Mouse (Mus musculus): ENCODE data around the gene 4932438A13Rik. TPM values are rescaled to one million over a fixed set of nuclear protein-coding genes. Genes with fewer than 3 reads are reported as not detected.

The 4932438A13Rik gene
- polyA plus RNA-seq, 1 experiment from 2014 or later = 92.5 TPM

GRCm38 (mm10) chr3:36834832-36835231 is 28.1 kb upstream of the 4932438A13Rik start:
- ATAC-seq = no peak
- H3K4me3 ChIP-seq (replicated peaks; ENCODE audit: low read length) = no peak overlapping the region
- WGBS = 93% methylated on average over 2 of the region's 2 CpGs

DNA sequence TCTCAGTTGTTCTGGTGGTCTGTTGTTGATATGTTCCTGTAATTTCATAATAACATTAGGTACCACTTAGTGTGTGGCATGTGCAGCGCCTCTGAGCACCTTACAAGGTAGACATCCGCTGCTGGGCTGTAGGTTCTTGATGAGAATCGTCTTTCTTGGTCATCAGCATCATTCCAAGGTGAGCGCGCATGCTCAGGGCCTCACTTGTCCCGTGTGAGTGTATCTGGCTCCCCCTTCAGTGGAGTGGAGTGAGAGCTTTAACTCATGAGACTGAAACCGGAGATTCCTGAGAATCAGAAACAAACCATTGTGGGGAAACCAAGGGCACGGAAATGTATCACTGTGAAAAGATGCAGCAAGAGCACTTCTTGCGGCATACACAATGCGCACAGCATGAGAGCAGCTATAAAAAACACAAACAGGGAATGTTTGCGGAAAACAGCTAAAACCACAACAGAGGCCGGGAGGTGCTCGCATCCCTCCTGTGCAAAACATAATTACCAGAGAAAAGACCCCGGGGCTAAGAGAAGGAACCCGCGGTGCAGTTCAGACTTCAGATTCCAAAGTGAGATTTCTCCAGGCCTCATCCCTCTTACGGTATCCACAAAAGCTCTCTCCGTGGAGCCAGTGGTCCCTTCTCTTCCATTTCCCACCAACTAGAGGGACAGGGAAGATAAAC is 27.2 kb upstream of the 4932438A13Rik start:
- H3K9me3 ChIP-seq (ENCODE audit: control insufficient read depth, low read length) = no peaks in the 10 kb centered on the region
- H3K4me1 ChIP-seq (replicated peaks; ENCODE audit: control insufficient read depth, insufficient read depth, low read length) = no peaks in the 10 kb centered on the region
- no peak overlapping the region for H3K27ac ChIP-seq (ENCODE audit: low read length)
- H3K4me2 ChIP-seq (ENCODE audit: low read length) = peak overlapping the region; percentile 39
- peak; percentile 77 for ATAC-seq
- no peaks in the 10 kb centered on the region for H3K36me3 ChIP-seq (ENCODE audit: control insufficient read depth, insufficient read depth)
- 0 out of 2 replicates have a peak overlapping the region, but pooled peaks have one; percentile 0 for H3K4me3 ChIP-seq (replicated peaks; ENCODE audit: low read length)
- H3K27me3 ChIP-seq (replicated peaks; ENCODE audit: control insufficient read depth, insufficient read depth, low read length) = no peaks in the 10 kb centered on the region
- WGBS = 17% methylated on average over 18 of the region's 18 CpGs
- no peak overlapping the region for H3K9ac ChIP-seq (replicated peaks; ENCODE audit: low read depth, low read length)

More at GRCm38 (mm10) chr3:36834832-36835231, 28.1 kb upstream of the 4932438A13Rik start:
- Histone ChIP-seq H3K9ac (replicated peaks; ENCODE audit: low read depth, low read length) (no peak overlapping the region), H3K4me2 (ENCODE audit: low read length) (no peak overlapping the region), H3K27ac (ENCODE audit: low read length) (no peak overlapping the region), H3K27me3 (replicated peaks; ENCODE audit: control insufficient read depth, insufficient read depth, low read length) (no peaks in the 10 kb centered on the region), H3K9me3 (ENCODE audit: control insufficient read depth, low read length) (no peaks in the 10 kb centered on the region), H3K36me3 (ENCODE audit: control insufficient read depth, insufficient read depth) (no peaks in the 10 kb centered on the region), H3K4me1 (replicated peaks; ENCODE audit: control insufficient read depth, insufficient read depth, low read length) (no peaks in the 10 kb centered on the region)

DNA sequence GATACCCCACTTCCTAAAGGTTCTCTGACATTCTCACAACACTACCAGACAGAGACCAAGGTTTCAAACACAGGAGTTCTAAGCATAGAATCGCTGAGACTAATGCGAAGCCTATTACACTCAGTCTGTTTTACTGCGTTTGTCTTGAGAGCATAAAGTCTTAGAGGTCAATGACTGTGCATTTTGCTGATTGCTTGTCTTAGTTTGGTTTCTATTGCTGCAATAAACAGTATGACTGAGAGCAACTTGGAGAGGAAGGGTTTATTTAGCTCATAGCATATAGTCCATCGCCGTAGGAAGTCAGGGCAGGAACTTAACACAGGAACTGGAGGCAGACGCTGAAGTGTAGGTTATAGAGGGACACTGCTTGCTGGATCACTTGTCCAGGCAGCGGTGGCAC is 26.1 kb upstream of the 4932438A13Rik start:
- Histone ChIP-seq H3K27me3 (replicated peaks; ENCODE audit: control insufficient read depth, insufficient read depth, low read length) (no peaks in the 10 kb centered on the region), H3K9ac (replicated peaks; ENCODE audit: low read depth, low read length) (no peak overlapping the region), H3K4me1 (replicated peaks; ENCODE audit: control insufficient read depth, insufficient read depth, low read length) (0 out of 2 replicates have a peak, but pooled peaks cover 3% of the 10 kb centered on the region), H3K4me3 (replicated peaks; ENCODE audit: low read length) (no peak overlapping the region), H3K4me2 (ENCODE audit: low read length) (no peak overlapping the region), H3K36me3 (ENCODE audit: control insufficient read depth, insufficient read depth) (no peaks in the 10 kb centered on the region), H3K9me3 (ENCODE audit: control insufficient read depth, low read length) (no peaks in the 10 kb centered on the region), H3K27ac (ENCODE audit: low read length) (no peak overlapping the region)
- ATAC-seq = no peak
- WGBS = 90% methylated on average over 7 of the region's 7 CpGs

DNA sequence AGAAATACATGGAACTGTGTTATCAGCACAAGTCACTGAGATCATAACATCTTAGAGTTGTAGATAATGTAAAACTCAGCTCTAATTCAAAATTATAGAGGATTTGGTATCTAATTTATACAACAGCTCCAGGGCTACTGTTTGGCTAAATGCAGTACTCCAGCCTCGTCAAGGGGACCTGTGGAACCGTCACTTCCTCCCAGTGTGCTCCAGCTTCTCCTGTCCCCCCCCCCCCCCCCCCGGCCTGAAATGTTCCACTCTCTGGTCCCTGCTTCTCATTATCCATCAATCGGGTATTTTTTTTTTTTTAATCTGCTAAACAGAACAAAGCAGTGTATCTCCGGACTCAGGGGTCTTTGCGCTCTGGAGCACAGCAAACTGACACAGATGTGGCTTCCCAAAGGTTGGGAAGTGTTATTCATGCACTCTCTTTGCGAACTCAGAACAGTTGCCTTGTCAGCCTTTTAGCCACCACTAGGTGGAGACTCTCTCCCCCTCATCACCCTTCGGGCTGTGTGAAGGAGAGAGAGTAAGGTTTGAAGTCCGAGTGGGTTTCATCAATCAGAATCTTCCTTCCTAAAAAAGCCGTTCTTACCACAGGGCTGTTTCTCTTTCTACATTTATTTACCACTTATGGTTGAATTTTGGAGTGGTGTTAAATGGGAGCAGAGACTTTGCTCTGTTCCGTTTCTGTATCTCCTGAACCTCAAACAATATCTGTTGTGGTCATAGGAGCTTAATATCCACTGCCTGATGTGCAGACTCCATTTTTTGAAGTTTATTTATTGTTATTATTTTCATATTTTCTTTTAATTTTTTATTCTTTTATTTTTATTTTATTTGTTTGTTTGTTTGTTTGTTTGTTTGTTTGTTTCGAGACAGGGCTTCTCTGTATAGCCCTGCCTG is 22.0 kb upstream of the 4932438A13Rik start:
- Histone ChIP-seq H3K4me1 (replicated peaks; ENCODE audit: control insufficient read depth, insufficient read depth, low read length) (0 out of 2 replicates have a peak, but pooled peaks cover 3% of the 10 kb centered on the region), H3K9me3 (ENCODE audit: control insufficient read depth, low read length) (no peaks in the 10 kb centered on the region), H3K27me3 (replicated peaks; ENCODE audit: control insufficient read depth, insufficient read depth, low read length) (no peaks in the 10 kb centered on the region), H3K36me3 (ENCODE audit: control insufficient read depth, insufficient read depth) (no peaks in the 10 kb centered on the region), H3K4me3 (replicated peaks; ENCODE audit: low read length) (no peak overlapping the region), H3K27ac (ENCODE audit: low read length) (no peak overlapping the region), H3K9ac (replicated peaks; ENCODE audit: low read depth, low read length) (no peak overlapping the region), H3K4me2 (ENCODE audit: low read length) (no peak overlapping the region)
- 22% methylated on average over 11 of the region's 12 CpGs for WGBS
- peak; percentile 90 for ATAC-seq

DNA sequence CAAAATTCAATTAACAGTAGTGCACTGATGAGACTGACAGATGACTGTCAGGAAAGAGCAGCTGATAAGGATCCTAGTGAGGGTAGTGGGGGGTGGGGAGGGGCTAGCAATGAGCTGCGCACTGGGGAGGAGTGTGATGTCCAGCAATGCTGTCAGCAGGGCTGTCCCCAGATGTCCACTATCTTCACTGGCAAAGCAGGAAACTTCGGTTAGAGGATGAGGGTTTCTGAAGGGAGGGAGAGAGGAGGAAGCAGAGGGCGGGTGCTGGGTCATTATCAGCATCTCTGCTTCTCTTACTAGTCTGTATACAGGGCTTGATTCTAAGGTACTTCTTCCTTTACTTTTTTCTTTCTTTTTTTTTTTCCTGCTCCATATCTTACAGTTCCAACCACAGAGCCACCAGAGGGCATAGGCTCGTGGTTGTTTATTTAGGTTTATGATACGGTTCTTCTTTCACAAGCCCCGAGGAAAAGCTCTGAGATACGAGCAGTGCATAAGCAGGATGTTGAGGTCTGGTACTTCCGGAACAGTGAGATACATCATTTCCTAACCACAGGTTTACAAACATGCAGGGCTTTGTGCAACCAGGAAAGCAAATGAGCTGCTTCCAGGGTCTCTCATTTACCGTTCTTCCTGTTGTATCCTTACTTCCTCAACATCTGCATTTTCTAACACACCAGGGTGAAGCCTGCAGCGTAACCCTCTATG is 9.0 kb upstream of the 4932438A13Rik start:
- Histone ChIP-seq H3K9me3 (ENCODE audit: control insufficient read depth, low read length) (no peaks in the 10 kb centered on the region), H3K9ac (replicated peaks; ENCODE audit: low read depth, low read length) (no peak overlapping the region), H3K27me3 (replicated peaks; ENCODE audit: control insufficient read depth, insufficient read depth, low read length) (no peaks in the 10 kb centered on the region), H3K4me3 (replicated peaks; ENCODE audit: low read length) (no peak overlapping the region), H3K4me1 (replicated peaks; ENCODE audit: control insufficient read depth, insufficient read depth, low read length) (no peaks in the 10 kb centered on the region), H3K27ac (ENCODE audit: low read length) (no peak overlapping the region), H3K36me3 (ENCODE audit: control insufficient read depth, insufficient read depth) (no peaks in the 10 kb centered on the region), H3K4me2 (ENCODE audit: low read length) (no peak overlapping the region)
- WGBS = 78% methylated on average over 10 of the region's 10 CpGs
- no peak for ATAC-seq

DNA sequence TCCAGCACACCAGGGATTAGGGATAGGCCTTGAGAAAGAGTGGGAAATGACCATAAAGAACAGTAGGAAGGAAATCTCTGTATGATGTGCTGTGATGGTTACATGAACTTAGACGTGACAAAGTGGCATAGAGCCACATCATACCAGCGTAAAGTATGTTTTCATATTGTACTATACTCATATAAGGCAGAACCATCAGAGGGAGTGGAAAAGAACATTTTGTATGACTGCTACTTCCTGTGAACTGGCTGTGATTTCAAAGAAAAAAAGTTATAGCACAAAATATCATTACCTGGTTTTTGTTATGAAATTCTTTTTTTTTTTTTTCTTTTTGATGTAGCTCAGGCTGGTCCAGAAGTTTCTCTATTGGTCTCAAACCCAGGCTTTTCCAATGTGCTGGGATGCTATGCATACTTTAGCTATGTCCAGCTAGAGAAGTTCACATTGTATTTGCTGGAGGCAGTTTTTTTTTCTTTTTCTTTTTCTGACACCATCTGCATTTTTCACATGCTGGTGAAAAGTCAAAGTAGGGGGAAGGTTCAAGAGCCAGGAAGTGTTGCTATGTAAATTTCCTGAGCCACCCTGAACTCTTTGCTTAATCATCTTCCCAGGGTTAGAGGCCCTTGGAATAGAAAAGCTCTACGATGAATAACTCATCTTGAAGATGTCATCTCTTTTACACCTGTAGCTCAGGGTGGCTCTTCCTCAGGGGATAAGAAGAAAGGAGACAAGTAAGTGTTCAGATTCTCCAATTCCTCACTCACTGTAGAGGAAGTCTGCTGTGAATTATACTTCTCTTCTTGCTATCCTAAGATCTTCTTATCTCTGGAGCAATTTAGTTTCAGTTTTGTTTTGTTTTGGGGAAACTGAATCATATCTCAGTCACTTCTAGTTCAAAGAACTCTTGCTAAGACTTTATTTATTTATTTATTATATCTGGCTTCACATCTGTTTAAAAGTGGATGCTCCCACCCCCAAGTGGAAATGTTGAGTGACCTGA is 1.2 kb upstream of the 4932438A13Rik start:
- Histone ChIP-seq H3K4me1 (replicated peaks; ENCODE audit: control insufficient read depth, insufficient read depth, low read length) (peaks cover 5% of the 10 kb centered on the region), H3K27me3 (replicated peaks; ENCODE audit: control insufficient read depth, insufficient read depth, low read length) (no peaks in the 10 kb centered on the region), H3K9ac (replicated peaks; ENCODE audit: low read depth, low read length) (no peak overlapping the region), H3K9me3 (ENCODE audit: control insufficient read depth, low read length) (no peaks in the 10 kb centered on the region), H3K4me3 (replicated peaks; ENCODE audit: low read length) (no peak overlapping the region), H3K27ac (ENCODE audit: low read length) (no peak overlapping the region), H3K4me2 (ENCODE audit: low read length) (no peak overlapping the region), H3K36me3 (ENCODE audit: control insufficient read depth, insufficient read depth) (peaks cover 14% of the 10 kb centered on the region)
- no peak for ATAC-seq
- 96% methylated on average over 3 of the region's 3 CpGs for WGBS

DNA sequence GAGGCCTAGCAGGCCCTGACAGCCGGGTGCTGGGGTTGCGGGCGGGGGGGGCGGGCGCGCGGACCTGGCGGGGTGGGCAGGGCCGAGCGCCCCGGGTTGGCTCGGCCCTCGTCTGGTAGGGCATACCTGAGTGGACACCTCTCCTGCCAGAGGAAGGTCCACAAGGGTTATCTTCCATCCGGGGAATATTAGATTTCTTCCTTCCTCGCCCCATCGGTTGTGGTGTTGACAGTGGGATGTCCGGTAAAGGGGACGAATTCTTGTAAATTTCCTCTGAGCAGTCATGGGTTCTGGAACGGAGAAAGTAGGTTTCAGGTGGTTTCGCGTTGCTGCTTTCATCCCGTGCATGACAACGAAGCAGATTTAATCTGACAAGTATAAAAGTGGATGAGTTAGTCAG is 523 bp downstream of the 4932438A13Rik start:
- Histone ChIP-seq H3K4me3 (replicated peaks; ENCODE audit: low read length) (peak overlapping the region; percentile 96), H3K27ac (ENCODE audit: low read length) (no peak overlapping the region), H3K4me1 (replicated peaks; ENCODE audit: control insufficient read depth, insufficient read depth, low read length) (peaks cover 5% of the 10 kb centered on the region), H3K9ac (replicated peaks; ENCODE audit: low read depth, low read length) (peak overlapping the region; percentile 92), H3K4me2 (ENCODE audit: low read length) (peak overlapping the region; percentile 62), H3K36me3 (ENCODE audit: control insufficient read depth, insufficient read depth) (peaks cover 14% of the 10 kb centered on the region), H3K9me3 (ENCODE audit: control insufficient read depth, low read length) (no peaks in the 10 kb centered on the region), H3K27me3 (replicated peaks; ENCODE audit: control insufficient read depth, insufficient read depth, low read length) (no peaks in the 10 kb centered on the region)
- peak; percentile 1; the same call in 1 of the 2 replicates for ATAC-seq
- 3% methylated on average over 23 of the region's 23 CpGs for WGBS

DNA sequence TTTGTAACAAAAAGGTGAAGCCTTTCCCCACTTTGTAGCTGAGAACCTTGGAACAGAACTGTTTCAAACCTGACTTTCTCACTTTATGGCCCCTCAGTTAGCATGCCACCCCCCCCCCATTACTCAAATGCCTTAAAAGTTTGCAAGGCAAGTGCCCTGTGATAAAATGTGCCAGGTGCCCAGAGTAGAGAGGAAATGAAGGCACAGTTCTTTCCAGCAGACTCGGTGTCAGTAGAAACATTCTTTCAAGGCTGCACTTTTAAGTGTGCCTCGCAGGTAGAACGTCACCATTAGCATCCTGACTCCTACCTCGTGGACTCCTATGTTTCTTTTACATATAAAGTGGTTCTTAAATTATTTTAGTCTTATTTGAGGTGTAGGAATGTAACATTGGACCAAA is 977 bp downstream of the 4932438A13Rik start:
- H3K27ac ChIP-seq (ENCODE audit: low read length) = no peak overlapping the region
- WGBS = 78% methylated on average over 4 of the region's 4 CpGs
- H3K9me3 ChIP-seq (ENCODE audit: control insufficient read depth, low read length) = no peaks in the 10 kb centered on the region
- peak overlapping the region; percentile 96 for H3K4me3 ChIP-seq (replicated peaks; ENCODE audit: low read length)
- peak overlapping the region; percentile 62 for H3K4me2 ChIP-seq (ENCODE audit: low read length)
- ATAC-seq = no peak
- peak overlapping the region; percentile 92 for H3K9ac ChIP-seq (replicated peaks; ENCODE audit: low read depth, low read length)
- peaks cover 5% of the 10 kb centered on the region for H3K4me1 ChIP-seq (replicated peaks; ENCODE audit: control insufficient read depth, insufficient read depth, low read length)
- peaks cover 14% of the 10 kb centered on the region for H3K36me3 ChIP-seq (ENCODE audit: control insufficient read depth, insufficient read depth)
- no peaks in the 10 kb centered on the region for H3K27me3 ChIP-seq (replicated peaks; ENCODE audit: control insufficient read depth, insufficient read depth, low read length)

Data from forebrain, embryonic 16.5 days (tissue).